Mouse (Mus musculus) right cerebral cortex, adult 18-20 months (tissue): ENCODE measurements around the gene Dram2.
"Not testable (repeated sequence)": the region's sequence is repeated elsewhere in the genome, so short reads cannot be mapped to it uniquely, and the experiment has no call there.

Experiments
- DNase-seq: peaks from one replicate; pipeline ENCODE4 v3.0.0; 2022; ENCODE audit warnings: mixed read lengths

Gene Dram2

GRCm38 (mm10) chr3:106547171-106547923, at the start of gene Dram2, which contains the start of gene Cept1:
Dram2 (plus strand) TSS chr3:106547798.
Cept1 (minus strand) TSS chr3:106547802.
- DNase-seq: peak; percentile 93

DNA sequence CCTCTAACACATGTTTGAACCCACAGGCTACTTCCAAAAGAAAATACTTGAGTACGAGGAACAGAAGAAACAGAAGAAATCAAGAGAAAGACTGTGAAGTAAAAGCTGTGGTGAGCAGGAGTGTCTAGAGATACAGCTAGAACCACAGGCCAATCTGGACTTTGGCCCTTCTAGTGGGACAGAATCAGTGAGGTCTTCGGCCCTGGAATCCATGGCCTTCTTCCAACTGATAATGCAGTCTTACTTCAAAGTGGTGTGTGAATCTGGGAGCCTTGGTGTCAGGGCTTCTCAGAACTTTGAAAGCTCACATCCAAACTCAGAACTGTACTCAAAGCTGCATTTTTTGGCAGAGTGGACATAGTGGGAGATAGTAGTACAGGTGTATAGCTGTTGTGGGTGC, 47.1 kb upstream of the Dram2 start:
- no peak for DNase-seq

GRCm38 (mm10) chr3:106502892-106503291, 44.7 kb upstream of the Dram2 start:
- DNase-seq: no peak

- DNase-seq: no peak
Observed at GRCm38 (mm10) chr3:106510669-106511068, 36.9 kb upstream of the Dram2 start.

GRCm38 (mm10) chr3:106515016-106515415, 32.6 kb upstream of the Dram2 start:
- no peak for DNase-seq

DNA sequence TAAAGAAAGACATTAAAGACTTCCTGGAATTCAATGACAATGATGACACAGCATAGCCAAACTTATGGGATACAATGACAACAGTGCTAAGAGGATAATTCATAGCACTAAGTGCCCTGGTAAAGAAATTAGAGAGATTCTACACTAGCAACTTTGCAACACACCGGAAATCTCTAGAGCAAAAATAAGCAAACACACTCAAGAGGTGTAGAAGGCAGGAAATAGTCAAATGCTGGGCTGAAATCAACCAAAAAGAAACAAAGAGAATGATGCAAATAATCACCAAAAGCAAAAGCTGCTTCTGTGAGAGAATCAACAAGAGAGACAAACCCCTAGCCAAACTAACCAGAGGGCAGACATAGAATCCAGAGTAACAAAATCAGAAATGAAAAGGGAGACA, 24.9 kb upstream of the Dram2 start:
- DNase-seq: no peak

GRCm38 (mm10) chr3:106526411-106526810, 21.2 kb upstream of the Dram2 start:
- no peak for DNase-seq

- no peak for DNase-seq
Observed at GRCm38 (mm10) chr3:106528032-106528431, 19.6 kb upstream of the Dram2 start.

- no peak for DNase-seq
Observed at GRCm38 (mm10) chr3:106533277-106533676, 14.3 kb upstream of the Dram2 start.

GRCm38 (mm10) chr3:106544721-106545316, 2.8 kb upstream of the Dram2 start:
- DNase-seq: no peak

DNA sequence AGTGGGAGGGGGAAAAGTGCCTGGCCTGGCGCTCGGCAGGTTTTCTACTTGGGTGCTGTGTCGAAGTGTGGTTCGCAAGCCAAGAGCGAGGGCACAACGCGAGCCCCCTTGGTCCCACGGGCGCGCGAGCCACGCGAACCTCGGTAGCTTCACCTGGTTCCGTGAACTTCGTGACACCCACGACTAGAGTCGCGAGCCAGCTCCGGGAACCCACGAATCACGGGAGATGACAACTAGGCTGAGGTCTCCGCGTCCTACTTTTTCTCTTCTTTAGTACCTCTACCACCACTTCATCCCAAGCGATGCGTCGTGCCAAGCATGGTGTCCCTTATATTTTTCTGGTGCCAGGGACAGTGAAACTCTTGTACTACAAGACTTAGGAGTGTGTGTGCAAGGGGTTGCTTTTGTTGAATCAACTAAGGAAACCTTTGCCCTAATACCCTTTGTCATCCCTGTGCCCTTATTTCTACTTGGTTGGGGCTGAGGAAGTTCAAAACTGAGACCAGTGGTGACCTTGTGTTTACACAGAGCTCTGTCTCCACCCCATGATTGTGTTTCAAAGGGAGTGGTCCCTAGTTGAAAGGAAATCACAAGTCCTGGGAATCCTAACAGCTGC, 434 bp downstream of the Dram2 start:
- DNase-seq: no peak

DNA sequence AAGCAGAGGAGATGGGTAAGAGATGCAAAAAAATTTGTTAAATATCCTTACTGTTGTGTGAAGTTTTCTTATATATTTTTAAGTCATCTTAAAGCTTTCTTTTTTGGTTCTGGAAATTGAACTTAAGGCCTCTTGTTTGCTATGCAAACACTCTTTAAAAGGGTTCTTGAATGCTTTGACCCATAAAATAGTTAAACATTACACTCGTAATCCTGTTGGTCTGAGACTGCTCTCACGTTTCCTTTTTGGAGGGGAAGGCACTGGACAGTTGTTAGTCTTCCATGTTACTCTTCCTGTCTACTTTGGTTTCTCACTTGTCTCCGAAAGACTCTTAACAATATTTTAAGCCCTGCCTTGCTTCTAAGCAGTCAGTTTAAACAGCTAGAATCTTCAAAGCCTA, 1.4 kb downstream of the Dram2 start:
- no peak for DNase-seq

DNA sequence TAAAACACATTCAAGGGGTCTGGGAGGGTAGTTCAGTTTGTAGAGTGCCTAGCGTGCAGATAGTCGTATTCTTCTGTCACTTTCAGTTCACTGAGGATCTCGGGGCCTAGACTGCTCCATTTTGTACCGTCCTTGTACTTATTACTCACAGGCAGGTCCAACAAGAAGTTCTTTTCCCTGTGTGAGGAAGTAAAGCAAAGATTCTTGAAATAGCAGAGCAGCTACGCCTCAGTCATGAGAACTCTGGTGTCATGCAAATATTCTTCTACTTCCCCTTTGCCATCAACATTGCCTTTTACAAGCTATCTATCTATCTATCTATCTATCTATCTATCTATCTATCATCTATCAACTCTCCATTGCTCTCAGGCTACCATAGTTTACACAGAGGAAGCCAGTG, 5.8 kb downstream of the Dram2 start:
- DNase-seq: no peak

DNA sequence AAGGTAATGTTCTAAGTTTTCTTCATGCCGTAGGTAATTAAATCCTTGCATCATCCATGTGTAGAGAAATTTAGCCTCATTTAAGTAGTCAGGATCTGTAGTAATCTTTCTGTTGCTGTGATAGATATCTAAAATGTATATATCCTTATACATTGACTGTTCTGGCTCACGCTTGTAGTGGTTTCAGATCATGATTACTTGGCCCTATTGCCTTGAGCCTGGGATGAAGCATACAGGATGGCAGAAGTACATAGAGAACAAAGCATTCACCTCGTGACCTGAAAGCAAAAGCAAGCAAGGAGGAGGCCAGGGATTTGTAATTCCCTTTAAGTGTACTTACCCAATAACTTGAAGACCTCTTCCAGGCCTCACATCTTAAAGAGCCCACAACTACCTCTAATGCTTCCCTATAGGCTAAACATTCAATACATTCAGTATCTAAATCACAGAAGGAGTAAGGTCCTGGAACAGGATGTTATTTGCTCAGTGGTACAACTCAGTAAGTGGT, 8.2 kb downstream of the Dram2 start:
- DNase-seq: no peak

DNA sequence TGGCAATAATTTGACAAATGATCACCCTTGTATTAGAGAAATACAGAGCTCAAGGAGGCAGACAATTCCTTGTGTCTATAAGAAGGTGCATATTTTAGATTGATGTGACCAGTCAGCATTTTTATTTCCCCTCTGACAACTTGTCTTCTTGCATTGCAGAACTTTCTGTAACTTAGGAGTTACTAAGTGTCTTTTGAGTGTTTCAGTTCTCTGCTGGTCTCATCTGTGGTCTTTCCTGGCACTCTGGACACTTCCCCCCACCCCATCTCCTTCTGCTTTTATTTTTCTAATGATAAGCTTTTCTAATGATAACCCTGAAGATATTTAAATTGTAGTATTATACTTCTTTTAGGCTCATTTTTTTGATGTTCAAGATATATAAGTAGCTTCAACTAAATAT, 10.7 kb downstream of the Dram2 start:
- no peak for DNase-seq

DNA sequence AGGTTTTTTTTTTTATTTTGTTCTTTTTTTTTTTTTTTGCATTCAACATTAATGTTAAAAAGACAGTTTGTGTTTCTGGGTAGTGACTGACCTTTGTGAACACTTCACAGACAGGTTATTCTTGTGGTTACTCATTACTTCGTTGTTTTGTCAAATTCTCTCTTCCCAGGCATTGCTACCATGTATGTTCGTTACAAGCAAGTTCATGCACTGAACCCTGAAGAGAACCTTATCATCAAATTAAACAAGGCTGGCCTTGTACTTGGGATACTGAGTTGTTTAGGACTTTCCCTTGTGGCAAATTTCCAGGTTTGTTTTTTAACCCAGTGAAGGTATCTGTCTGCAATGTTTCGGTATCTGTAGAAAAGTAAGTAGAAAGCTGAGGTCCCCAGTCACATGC, 18.3 kb downstream of the Dram2 start:
- DNase-seq: no peak

GRCm38 (mm10) chr3:106573191-106573590, 25.6 kb downstream of the Dram2 start:
- DNase-seq: no peak

GRCm38 (mm10) chr3:106579296-106579695, 31.7 kb downstream of the Dram2 start:
- no peak for DNase-seq

DNA sequence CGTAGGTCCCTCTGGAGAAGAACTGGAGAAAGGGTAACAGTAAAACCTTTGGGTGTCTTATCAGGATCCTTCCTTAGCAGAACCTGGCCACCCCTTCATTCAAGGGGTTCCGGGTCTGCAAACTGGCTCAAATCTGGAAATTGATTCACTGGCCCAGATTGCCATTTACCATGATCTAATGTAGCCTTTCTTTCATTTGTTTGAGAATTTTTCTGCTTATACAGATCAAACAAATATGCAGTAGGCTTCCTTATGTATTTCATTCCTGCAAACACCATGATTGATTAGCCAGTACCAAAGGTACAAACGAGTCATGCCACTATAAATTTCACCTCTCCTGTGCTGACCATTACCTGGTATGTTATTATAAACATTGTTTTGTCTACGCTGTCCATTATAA, 46.0 kb downstream of the Dram2 start:
- DNase-seq: not testable (repeated sequence)

- DNase-seq: no peak
Observed at GRCm38 (mm10) chr3:106618103-106618502, 70.5 kb downstream of the Dram2 start.
